Mouse (Mus musculus) layer of hippocampus, adult 2 months (tissue): Measurements from ENCODE around the gene Fbxw5. TPM values are rescaled to one million over a fixed set of nuclear protein-coding genes. Genes with fewer than 3 reads are reported as not detected.
A peak's percentile ranks its signal among the peaks of the same experiment; 100 is the strongest.
"Not testable (repeated sequence)": the region's sequence is repeated elsewhere in the genome, so short reads cannot be mapped to it uniquely, and the experiment has no call there.

ENCODE experiments used
- DNase-seq, 2 experiments: peaks; one replicate each; pipeline ENCODE4 v3.0.0; 2022; ENCODE audit warnings: low spot score in 2 of 2
- H3K27ac ChIP-seq: fragments of 200-600 bp; 2 replicates; pipeline ENCODE4 v1.8.1; 2022
- H3K4me3 ChIP-seq: fragments of 200-600 bp; 2 replicates; pipeline ENCODE4 v1.8.1; 2022; ENCODE audit warnings: mild to moderate bottlenecking
- CTCF ChIP-seq: fragments of 200-600 bp; conservative IDR thresholded peaks from 2 replicates; pipeline ENCODE4 v1.8.1; 2022; ENCODE audit warnings: antibody characterized with exemption, mild to moderate bottlenecking, moderate library complexity
- total RNA-seq, 2 experiments: library from RNA; stranded (reverse); gene quantifications; 2 replicates each; pipeline ENCODE4 v1.2.3; 2021

Fbxw5 gene
- total RNA-seq, 2 experiments from 2014 or later, result 109 to 120 TPM

DNA sequence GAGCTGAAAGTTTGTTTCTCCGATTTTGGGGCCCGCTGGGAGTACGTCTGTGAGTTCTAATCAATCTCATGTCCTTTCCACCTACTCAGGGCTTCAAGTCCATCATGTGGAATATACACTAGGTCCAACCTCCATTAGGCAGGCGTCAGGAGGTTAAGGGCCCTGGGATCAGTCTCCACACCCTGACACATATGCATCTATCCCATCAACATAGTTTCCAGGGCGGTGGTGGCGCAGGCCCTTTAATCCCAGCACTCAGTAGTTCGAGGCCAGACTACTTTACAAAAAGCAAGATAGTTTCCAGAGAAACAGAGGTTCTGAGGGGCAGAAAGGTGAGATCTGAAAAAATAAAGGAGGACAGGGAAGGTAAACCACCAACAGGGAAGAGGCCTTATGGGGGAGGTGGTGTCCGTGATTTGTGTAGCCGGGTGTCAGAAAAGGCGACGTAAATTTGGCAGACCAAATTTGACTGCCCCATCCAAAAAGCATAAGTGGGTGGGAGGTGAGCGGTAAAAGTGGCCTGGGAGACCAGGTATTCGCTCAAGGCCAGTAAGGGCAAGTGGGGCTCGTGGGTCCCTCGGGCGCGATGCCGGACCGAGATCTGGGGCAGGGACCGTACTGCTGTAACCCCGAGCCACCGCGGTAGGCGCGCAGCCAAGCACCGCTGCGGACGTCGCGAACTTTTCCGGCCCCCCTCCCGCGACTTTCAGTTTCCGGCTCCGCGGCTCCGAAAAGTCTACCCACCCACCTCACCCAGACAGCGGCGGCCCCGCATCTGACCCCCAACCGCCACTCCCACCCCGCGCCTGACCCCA lies 45.7 kb downstream of the Fbxw5 start:
- no peak for DNase-seq
- peak overlapping the region; percentile 69 for H3K4me3 ChIP-seq
- peak overlapping the region; percentile 83 for H3K27ac ChIP-seq
- no peak for TF ChIP-seq CTCF

DNA sequence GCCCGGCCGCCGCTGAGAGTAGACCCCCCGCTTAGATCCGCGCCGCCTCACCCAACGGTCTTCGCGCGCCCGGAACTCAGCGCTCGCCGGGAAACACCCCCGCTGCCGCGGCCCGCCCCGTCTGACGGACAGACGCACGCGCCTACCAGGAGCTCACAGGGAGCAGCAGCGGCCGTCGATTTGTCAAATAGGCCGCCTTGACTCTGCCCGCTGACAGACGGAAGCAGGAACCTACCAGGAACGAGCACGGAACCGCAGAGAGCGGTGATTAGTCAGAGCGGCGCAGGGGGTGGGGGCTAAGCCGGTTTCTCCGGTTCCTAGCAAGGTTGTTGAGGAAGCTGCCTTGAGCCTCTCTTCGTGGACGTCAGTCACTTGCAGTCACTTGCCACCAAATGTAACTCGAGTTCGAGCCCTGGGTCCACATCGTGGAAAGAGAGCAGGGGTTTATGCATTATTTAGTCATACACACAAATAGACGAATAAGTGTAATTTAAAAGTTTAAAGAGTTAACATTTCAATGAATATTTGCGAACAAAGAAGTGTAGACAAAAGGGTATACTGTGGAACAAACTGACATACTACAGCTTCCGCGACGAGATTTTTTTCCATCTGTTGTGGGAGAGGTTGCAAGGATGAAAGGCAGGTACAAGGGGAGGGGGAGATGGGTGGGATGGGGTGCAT lies 46.4 kb downstream of the Fbxw5 start, which contains the start of gene Traf2:
Traf2 (minus strand) TSS at position 130 of the 681 bp plus-strand sequence.
- H3K27ac ChIP-seq, result peak within 1 kb of the TSS; percentile 83
- peak within 1 kb of the TSS; percentile 69 for H3K4me3 ChIP-seq

DNA sequence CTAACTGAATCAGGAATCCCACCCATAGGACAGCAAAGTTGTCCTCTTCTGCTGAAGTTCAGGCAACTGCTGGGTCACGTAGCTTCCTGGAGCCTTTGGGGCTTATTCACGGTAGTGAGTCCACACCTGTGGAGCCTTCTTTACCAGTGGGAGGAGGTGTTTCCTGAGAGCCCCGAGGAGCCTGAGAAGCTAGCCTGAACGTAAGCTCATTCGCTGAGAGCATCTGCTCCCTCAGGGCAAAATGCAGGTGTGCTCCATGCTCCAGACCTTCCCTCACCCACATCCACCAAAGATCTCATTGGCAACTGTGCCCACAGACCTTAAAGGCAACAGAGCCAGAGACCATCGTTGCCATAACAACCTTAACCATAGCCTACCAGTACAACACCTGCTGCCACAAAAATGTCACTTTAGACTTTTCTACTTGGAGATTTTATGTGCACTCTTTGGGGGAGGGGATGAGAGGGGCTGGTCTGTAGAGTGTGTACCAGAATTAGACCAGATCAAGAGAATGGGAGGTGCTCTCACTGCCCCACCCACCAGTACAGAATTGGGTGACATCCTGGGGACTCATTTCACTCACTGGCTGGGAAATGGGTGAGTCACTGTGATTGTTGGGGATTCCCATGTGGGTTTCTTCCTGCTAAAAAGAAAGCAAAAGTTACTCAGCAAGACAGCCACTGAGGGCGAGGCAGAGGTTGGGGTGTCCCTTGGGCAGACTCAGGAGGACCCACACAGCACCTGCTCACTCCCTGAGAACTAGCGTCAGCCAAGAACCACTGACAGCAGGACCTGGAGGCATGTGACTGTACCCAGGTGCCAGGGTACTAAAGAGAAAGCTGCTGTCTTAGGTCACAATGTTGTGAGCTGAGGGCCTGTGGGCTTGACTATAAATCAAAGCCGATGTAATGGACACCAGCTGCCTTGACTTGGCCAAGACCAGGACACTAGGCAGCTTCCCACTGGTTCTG lies 48.8 kb downstream of the Fbxw5 start:
- Histone ChIP-seq H3K4me3 (no peak overlapping the region), H3K27ac (no peak overlapping the region)
- TF ChIP-seq CTCF, result no peak
- DNase-seq, result no peak

More for the DNA sequence above, 46.4 kb downstream of the Fbxw5 start, which contains the start of gene Traf2:
- peak; percentile 98 to 99 for DNase-seq
- no peak for TF ChIP-seq CTCF

DNA sequence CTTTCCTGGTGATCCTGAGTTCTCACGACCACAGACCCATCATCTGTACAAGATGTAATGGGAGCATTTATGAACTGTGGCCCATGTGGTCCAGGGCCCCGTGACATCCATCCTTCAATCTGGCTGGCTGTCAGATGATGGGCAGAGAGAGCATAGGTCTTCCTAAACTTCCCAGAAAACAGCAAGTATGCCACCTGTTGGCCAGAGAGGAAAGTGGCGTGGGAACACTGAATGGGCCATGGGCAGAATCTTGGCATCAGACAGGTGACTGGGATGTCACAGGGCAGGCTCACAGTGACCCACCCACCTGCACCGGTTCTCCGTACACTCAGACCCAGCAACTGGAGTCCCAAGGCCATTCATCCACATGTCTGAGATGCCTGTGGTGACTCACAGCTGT lies 50.6 kb downstream of the Fbxw5 start:
- peak; percentile 84 for TF ChIP-seq CTCF
- Histone ChIP-seq H3K4me3 (no peak overlapping the region), H3K27ac (no peak overlapping the region)
- peak in 1 of 2 experiments; percentile 47 for DNase-seq

DNA sequence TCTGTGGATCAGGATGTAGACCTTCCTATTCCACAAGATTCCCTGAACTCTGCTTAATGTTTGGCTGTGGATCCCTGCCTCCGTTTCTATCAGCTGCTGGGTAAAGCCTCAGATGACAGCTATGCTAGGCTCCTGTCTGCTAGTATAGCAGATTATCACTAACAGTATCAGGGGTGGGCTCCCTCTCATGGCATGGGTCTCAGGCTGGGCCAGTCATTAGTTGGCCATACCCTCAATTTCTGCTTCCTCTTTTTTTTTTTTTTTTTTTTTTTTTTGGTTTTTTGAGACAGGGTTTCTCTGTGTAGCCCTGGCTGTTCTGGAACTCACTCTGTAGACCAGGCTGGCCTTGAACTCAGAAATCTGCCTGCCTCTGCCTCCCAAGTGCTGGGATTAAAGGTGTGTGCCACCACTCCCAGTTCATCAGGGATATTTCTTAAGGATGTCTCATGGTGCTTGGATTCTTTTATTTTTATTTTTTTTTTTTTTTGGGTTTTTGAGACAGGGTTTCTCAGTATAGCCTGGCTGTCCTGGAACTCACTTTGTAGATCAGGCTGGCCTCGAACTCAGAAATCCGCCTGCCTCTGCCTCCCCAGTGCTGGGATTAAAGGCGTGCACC lies 52.7 kb downstream of the Fbxw5 start:
- not testable (repeated sequence) for H3K27ac ChIP-seq, H3K4me3 ChIP-seq, DNase-seq

Other genes with a start within 250 kb of the Fbxw5 start
- gene Tmem203, start 245.3 kb upstream of the Fbxw5 start, total RNA-seq, result 10 to 100 TPM; 35.1 to 35.8 TPM
- gene Tprn, start 238.1 kb upstream of the Fbxw5 start, total RNA-seq, result 10 to 100 TPM; 21.5 to 23.8 TPM
- gene Ssna1, start 228.3 kb upstream of the Fbxw5 start, total RNA-seq, result 10 to 100 TPM; 64.5 to 69.3 TPM
- gene Anapc2, start 228.3 kb upstream of the Fbxw5 start, total RNA-seq, result 10 to 100 TPM; 84.6 to 84.7 TPM
- gene Tmem210, start 212.6 kb upstream of the Fbxw5 start, total RNA-seq, result not detected
- gene Lrrc26, start 210.8 kb upstream of the Fbxw5 start, total RNA-seq, result not detected
- gene Grin1, start 181.6 kb upstream of the Fbxw5 start, total RNA-seq, result 100 to 1,000 TPM; 443 to 449 TPM
- 10 to 100 TPM; 56.4 to 58.0 TPM for gene Man1b1, start 168.4 kb upstream of the Fbxw5 start, total RNA-seq
- 10 to 100 TPM; 32.1 to 36.2 TPM for gene Dpp7, start 144.4 kb upstream of the Fbxw5 start, total RNA-seq
- 10 to 100 TPM; 14.6 to 19.8 TPM for gene Uap1l1, start 135.1 kb upstream of the Fbxw5 start, total RNA-seq
- gene Sapcd2, start 128.4 kb upstream of the Fbxw5 start, total RNA-seq, result 1 to 10 TPM; 3.0 to 4.0 TPM
- 10 to 100 TPM; 14.6 to 16.6 TPM for gene Entpd2, start 104.9 kb upstream of the Fbxw5 start, total RNA-seq
- gene Npdc1, start 101.4 kb upstream of the Fbxw5 start, total RNA-seq, result 100 to 1,000 TPM; 429 to 433 TPM
- gene Fut7, start 77.5 kb upstream of the Fbxw5 start, total RNA-seq, result under 1 TPM in 1 of 2 experiments, not detected in 1; 0.37 TPM
- gene Abca2, start 72.0 kb upstream of the Fbxw5 start, total RNA-seq, result 100 to 1,000 TPM; 159 to 167 TPM
- under 1 TPM in 1 of 2 experiments, not detected in 1; 0.49 TPM for gene Clic3, start 43.9 kb upstream of the Fbxw5 start, total RNA-seq
- gene Paxx, start 39.7 kb upstream of the Fbxw5 start, total RNA-seq, result 10 to 100 TPM; 55.7 to 62.1 TPM
- gene Ptgds, start 30.7 kb upstream of the Fbxw5 start, total RNA-seq, result 100 to 1,000 TPM; 541 to 735 TPM
- gene Lcn12, start 6.8 kb upstream of the Fbxw5 start, total RNA-seq, result not detected
- 1 to 10 TPM in 1 of 2 experiments, under 1 TPM in 1; 0.97 to 1.5 TPM for gene C8g, start 969 bp downstream of the Fbxw5 start, total RNA-seq
- gene Traf2, start 46.2 kb downstream of the Fbxw5 start, total RNA-seq, result 10 to 100 TPM; 10.9 to 12.0 TPM
- gene Edf1, start 57.1 kb downstream of the Fbxw5 start, total RNA-seq, result 100 to 1,000 TPM; 193 to 200 TPM
- gene Mamdc4, start 74.1 kb downstream of the Fbxw5 start, total RNA-seq, result 1 to 10 TPM; 2.8 to 3.5 TPM
- gene Phpt1, start 74.5 kb downstream of the Fbxw5 start, total RNA-seq, result 10 to 100 TPM; 59.1 to 67.5 TPM
- 100 to 1,000 TPM; 106 to 120 TPM for gene Ajm1, start 81.0 kb downstream of the Fbxw5 start, total RNA-seq
- 100 to 1,000 TPM; 149 to 151 TPM for gene Rabl6, start 107.8 kb downstream of the Fbxw5 start, total RNA-seq
- gene Ccdc183, start 116.9 kb downstream of the Fbxw5 start, total RNA-seq, result not detected
- gene Tmem141, start 121.3 kb downstream of the Fbxw5 start, total RNA-seq, result 10 to 100 TPM; 14.1 to 15.4 TPM
- gene Fcna, start 127.3 kb downstream of the Fbxw5 start, total RNA-seq, result under 1 TPM; 0.79 TPM
- not detected for gene Lcn8, start 152.4 kb downstream of the Fbxw5 start, total RNA-seq
- not detected for gene Lcn5, start 157.2 kb downstream of the Fbxw5 start, total RNA-seq
- not detected for gene Lcn6, start 176.0 kb downstream of the Fbxw5 start, total RNA-seq
- gene Lcn10, start 182.0 kb downstream of the Fbxw5 start, total RNA-seq, result not detected
- not detected for gene Obp2a, start 199.3 kb downstream of the Fbxw5 start, total RNA-seq
- gene Bmyc, start 206.0 kb downstream of the Fbxw5 start, total RNA-seq, result 10 to 100 TPM; 83.7 to 88.9 TPM
- under 1 TPM in 1 of 2 experiments, not detected in 1; 0.86 TPM for gene Obp2b, start 236.3 kb downstream of the Fbxw5 start, total RNA-seq